Mouse (Mus musculus): Measurements from ENCODE around the gene Mxd3.
A peak's percentile ranks its signal among the peaks of the same experiment; 100 is the strongest.

Mxd3 gene

GRCm38 (mm10) chr13:55330567-55331400, 1.2 kb upstream of the Mxd3 start:
- DNase-seq (ENCODE audit: low spot score): no peak

GRCm38 (mm10) chr13:55329109-55329682, 427 bp downstream of the Mxd3 start:
- DNase-seq (ENCODE audit: low spot score): peak; percentile 37

GRCm38 (mm10) chr13:55328641-55329040, 982 bp downstream of the Mxd3 start:
- DNase-seq (ENCODE audit: low spot score): no peak

GRCm38 (mm10) chr13:55328171-55328570, 1.5 kb downstream of the Mxd3 start:
- DNase-seq (ENCODE audit: low spot score): no peak

- peak; percentile 83 for DNase-seq (ENCODE audit: low spot score)
These were observed 2.0 kb downstream of the Mxd3 start for GRCm38 (mm10) chr13:55327633-55328032.

- no peak for DNase-seq (ENCODE audit: low spot score)
These were observed 2.5 kb downstream of the Mxd3 start for GRCm38 (mm10) chr13:55327169-55327568.

GRCm38 (mm10) chr13:55325596-55325995, 4.0 kb downstream of the Mxd3 start:
- DNase-seq (ENCODE audit: low spot score): no peak

- peak; percentile 56 for DNase-seq (ENCODE audit: low spot score)
These were observed 7.3 kb downstream of the Mxd3 start for GRCm38 (mm10) chr13:55322130-55322825.

- peak; percentile 87 for DNase-seq (ENCODE audit: low spot score)
These were observed 8.0 kb downstream of the Mxd3 start, which contains the start of gene Rab24 for GRCm38 (mm10) chr13:55321434-55322129. Gene Rab24 (minus strand): TSS chr13:55321946.

GRCm38 (mm10) chr13:55319931-55320533, 9.6 kb downstream of the Mxd3 start, which contains the start of gene Prelid1:
Gene Prelid1 (plus strand): TSS chr13:55320500.
- no peak for DNase-seq (ENCODE audit: low spot score)

GRCm38 (mm10) chr13:55318351-55318750, 11.3 kb downstream of the Mxd3 start:
- DNase-seq (ENCODE audit: low spot score): no peak

- no peak for DNase-seq (ENCODE audit: low spot score)
These were observed 14.7 kb downstream of the Mxd3 start for GRCm38 (mm10) chr13:55314891-55315412.

GRCm38 (mm10) chr13:55313051-55313450, 16.6 kb downstream of the Mxd3 start:
- no peak for DNase-seq (ENCODE audit: low spot score)

GRCm38 (mm10) chr13:55312028-55312630, 17.5 kb downstream of the Mxd3 start:
- DNase-seq (ENCODE audit: low spot score): no peak

- no peak for DNase-seq (ENCODE audit: low spot score)
These were observed 28.7 kb downstream of the Mxd3 start for GRCm38 (mm10) chr13:55300913-55301312.

- no peak for DNase-seq (ENCODE audit: low spot score)
These were observed 32.9 kb downstream of the Mxd3 start for GRCm38 (mm10) chr13:55296760-55297159.

- no peak for DNase-seq (ENCODE audit: low spot score)
These were observed 40.8 kb downstream of the Mxd3 start for GRCm38 (mm10) chr13:55288854-55289253.

- DNase-seq (ENCODE audit: low spot score): no peak
These were observed 52.0 kb downstream of the Mxd3 start for GRCm38 (mm10) chr13:55277646-55278045.

- DNase-seq (ENCODE audit: low spot score): no peak
These were observed 52.4 kb downstream of the Mxd3 start for GRCm38 (mm10) chr13:55277203-55277602.

Data from c-Kit-positive CD71-positive TER-119-positive erythroid progenitor cells, embryonic 14.5 days (primary cell).